Mouse (Mus musculus) embryonic facial prominence, embryonic 12.5 days (tissue): ENCODE measurements at regions not wholly inside any gene's neighbourhood (a gene's known extent, or its start where the extent isn't known, plus 50 kb on each side); places are given as distances from the start of the nearest gene placed in this dataset.

Experiments
- ATAC-seq: fragments of 200-750 bp; cut with Nextera tagmentation; 2 replicates; pipeline ENCODE4 v1.8.0; 2017; ENCODE audit not compliant: insufficient number of reproducible peaks, insufficient read depth, low FRiP score, low TSS enrichment
- H3K27ac ChIP-seq: fragments of 300-500 bp; sonication (generic); 2 replicates; pipeline ENCODE4 v1.5.1; 2016; ENCODE audit warnings: mild to moderate bottlenecking
- H3K27me3 ChIP-seq: fragments of 300-500 bp; sonication (generic); 2 replicates; pipeline ENCODE4 v1.6.1; 2016; ENCODE audit warnings: mild to moderate bottlenecking, moderate library complexity
- H3K36me3 ChIP-seq: fragments of 300-500 bp; sonication (generic); 2 replicates; pipeline ENCODE4 v1.6.1; 2016; ENCODE audit warnings: mild to moderate bottlenecking
- H3K4me1 ChIP-seq: fragments of 300-500 bp; sonication (generic); 2 replicates; pipeline ENCODE4 v1.6.1; 2016
- H3K4me2 ChIP-seq: fragments of 300-500 bp; sonication (generic); replicated peaks from 2 replicates; pipeline ENCODE4 v1.6.1; 2016; ENCODE audit warnings: mild to moderate bottlenecking, moderate library complexity
- H3K4me3 ChIP-seq: fragments of 300-500 bp; sonication (generic); 2 replicates; pipeline ENCODE4 v1.5.1; 2016; ENCODE audit warnings: mild to moderate bottlenecking
- H3K9ac ChIP-seq: fragments of 300-500 bp; sonication (generic); 2 replicates; pipeline ENCODE4 v1.6.1; 2016; ENCODE audit warnings: mild to moderate bottlenecking, moderate library complexity
- H3K9me3 ChIP-seq: fragments of 300-500 bp; sonication (generic); 2 replicates; pipeline ENCODE4 v1.6.1; 2016; ENCODE audit warnings: mild to moderate bottlenecking, moderate library complexity
- WGBS: fragments of 180-500 bp; shearing (Covaris S2); methylation state at CpG from one replicate; pipeline ENCODE4 v1.1.7; 2016; 5-methylcytosine and 5-hydroxymethylcytosine counted together

- Histone ChIP-seq H3K27me3 (no peaks in the 10 kb centered on the region), H3K4me1 (no peaks in the 10 kb centered on the region), H3K4me2 (no peak overlapping the region), H3K36me3 (no peaks in the 10 kb centered on the region), H3K9me3 (no peaks in the 10 kb centered on the region), H3K4me3 (no peak overlapping the region), H3K9ac (no peak overlapping the region), H3K27ac (no peak overlapping the region)
- ATAC-seq: no peak
- WGBS: 26% methylated on average over 4 of the region's 4 CpGs
Observed at GRCm38 (mm10) chr12:93549900-93550299, 1700.9 kb upstream of the Sel1l start.

- H3K4me2 ChIP-seq: no peak overlapping the region
- no peaks in the 10 kb centered on the region for H3K36me3 ChIP-seq
- no peak overlapping the region for H3K27ac ChIP-seq
- H3K27me3 ChIP-seq: no peaks in the 10 kb centered on the region
- no peaks in the 10 kb centered on the region for H3K9me3 ChIP-seq
- H3K4me3 ChIP-seq: no peak overlapping the region
- WGBS: 84% methylated on average over 2 of the region's 2 CpGs
- no peak for ATAC-seq
- no peak overlapping the region for H3K9ac ChIP-seq
- no peaks in the 10 kb centered on the region for H3K4me1 ChIP-seq
Observed at GRCm38 (mm10) chr12:93523465-93523864, 1674.5 kb upstream of the Sel1l start.

- H3K27ac ChIP-seq: no peak overlapping the region
- WGBS: 81% methylated on average over 1 of the region's 1 CpGs
- H3K36me3 ChIP-seq: no peaks in the 10 kb centered on the region
- H3K4me3 ChIP-seq: no peak overlapping the region
- no peaks in the 10 kb centered on the region for H3K9me3 ChIP-seq
- no peaks in the 10 kb centered on the region for H3K4me1 ChIP-seq
- no peak overlapping the region for H3K4me2 ChIP-seq
- no peak for ATAC-seq
- H3K27me3 ChIP-seq: no peaks in the 10 kb centered on the region
- H3K9ac ChIP-seq: no peak overlapping the region
Observed at GRCm38 (mm10) chr12:93486381-93486780, 1637.4 kb upstream of the Sel1l start.

GRCm38 (mm10) chr12:93462106-93462505 is 1613.1 kb upstream of the Sel1l start:
- no peaks in the 10 kb centered on the region for H3K4me1 ChIP-seq
- no peaks in the 10 kb centered on the region for H3K27me3 ChIP-seq
- no peak for ATAC-seq
- H3K4me2 ChIP-seq: no peak overlapping the region
- no peak overlapping the region for H3K4me3 ChIP-seq
- H3K36me3 ChIP-seq: no peaks in the 10 kb centered on the region
- H3K27ac ChIP-seq: no peak overlapping the region
- H3K9me3 ChIP-seq: no peaks in the 10 kb centered on the region
- no peak overlapping the region for H3K9ac ChIP-seq

- no peak for ATAC-seq
- no peaks in the 10 kb centered on the region for H3K4me1 ChIP-seq
- H3K4me2 ChIP-seq: no peak overlapping the region
- no peak overlapping the region for H3K4me3 ChIP-seq
- H3K27me3 ChIP-seq: no peaks in the 10 kb centered on the region
- H3K9me3 ChIP-seq: no peaks in the 10 kb centered on the region
- H3K36me3 ChIP-seq: no peaks in the 10 kb centered on the region
- WGBS: 81% methylated on average over 2 of the region's 2 CpGs
- H3K27ac ChIP-seq: no peak overlapping the region
- H3K9ac ChIP-seq: no peak overlapping the region
Observed at GRCm38 (mm10) chr12:93449436-93449835, 1600.5 kb upstream of the Sel1l start.

GRCm38 (mm10) chr12:93429218-93429617 is 1580.3 kb upstream of the Sel1l start:
- Histone ChIP-seq H3K36me3 (no peaks in the 10 kb centered on the region), H3K4me2 (no peak overlapping the region), H3K4me3 (no peak overlapping the region), H3K27ac (no peak overlapping the region), H3K4me1 (no peaks in the 10 kb centered on the region), H3K27me3 (no peaks in the 10 kb centered on the region), H3K9me3 (no peaks in the 10 kb centered on the region), H3K9ac (no peak overlapping the region)
- no peak for ATAC-seq

- no peaks in the 10 kb centered on the region for H3K27me3 ChIP-seq
- no peaks in the 10 kb centered on the region for H3K9me3 ChIP-seq
- no peak for ATAC-seq
- no peaks in the 10 kb centered on the region for H3K36me3 ChIP-seq
- no peaks in the 10 kb centered on the region for H3K4me1 ChIP-seq
- WGBS: 83% methylated on average over 2 of the region's 2 CpGs
- H3K27ac ChIP-seq: no peak overlapping the region
- H3K4me3 ChIP-seq: no peak overlapping the region
- H3K9ac ChIP-seq: no peak overlapping the region
- H3K4me2 ChIP-seq: no peak overlapping the region
Observed at GRCm38 (mm10) chr12:93427988-93428387, 1579.0 kb upstream of the Sel1l start.

- Histone ChIP-seq H3K4me2 (no peak overlapping the region), H3K9ac (no peak overlapping the region), H3K27me3 (no peaks in the 10 kb centered on the region), H3K9me3 (no peaks in the 10 kb centered on the region), H3K4me3 (no peak overlapping the region), H3K27ac (no peak overlapping the region), H3K4me1 (no peaks in the 10 kb centered on the region), H3K36me3 (no peaks in the 10 kb centered on the region)
- ATAC-seq: no peak
- 85% methylated on average over 6 of the region's 6 CpGs for WGBS
Observed at GRCm38 (mm10) chr12:93416381-93416780, 1567.4 kb upstream of the Sel1l start.

- Histone ChIP-seq H3K9me3 (no peaks in the 10 kb centered on the region), H3K36me3 (no peaks in the 10 kb centered on the region), H3K4me1 (no peaks in the 10 kb centered on the region), H3K4me3 (no peak overlapping the region), H3K27ac (no peak overlapping the region), H3K27me3 (no peaks in the 10 kb centered on the region), H3K9ac (no peak overlapping the region), H3K4me2 (no peak overlapping the region)
- ATAC-seq: no peak
- 76% methylated on average over 1 of the region's 1 CpGs for WGBS
Observed at GRCm38 (mm10) chr12:93415791-93416190, 1566.8 kb upstream of the Sel1l start.

- Histone ChIP-seq H3K4me3 (no peak overlapping the region), H3K27ac (no peak overlapping the region), H3K4me1 (no peaks in the 10 kb centered on the region), H3K27me3 (no peaks in the 10 kb centered on the region), H3K36me3 (no peaks in the 10 kb centered on the region), H3K9ac (no peak overlapping the region), H3K9me3 (no peaks in the 10 kb centered on the region), H3K4me2 (no peak overlapping the region)
- 51% methylated on average over 2 of the region's 2 CpGs for whole genome bisulfite sequencing
- ATAC-seq: no peak
Observed at GRCm38 (mm10) chr12:93385578-93385977, 1536.6 kb upstream of the Sel1l start.

- Histone ChIP-seq H3K9ac (no peak overlapping the region), H3K27ac (no peak overlapping the region), H3K4me2 (no peak overlapping the region), H3K4me1 (no peaks in the 10 kb centered on the region), H3K9me3 (no peaks in the 10 kb centered on the region), H3K36me3 (no peaks in the 10 kb centered on the region), H3K4me3 (no peak overlapping the region), H3K27me3 (no peaks in the 10 kb centered on the region)
- ATAC-seq: no peak
- 18% methylated on average over 4 of the region's 4 CpGs for WGBS
Observed at GRCm38 (mm10) chr12:93342933-93343332, 1494.0 kb upstream of the Sel1l start.

- Histone ChIP-seq H3K4me3 (no peak overlapping the region), H3K9ac (no peak overlapping the region), H3K4me2 (no peak overlapping the region), H3K4me1 (no peaks in the 10 kb centered on the region), H3K36me3 (no peaks in the 10 kb centered on the region), H3K27me3 (no peaks in the 10 kb centered on the region), H3K9me3 (no peaks in the 10 kb centered on the region), H3K27ac (no peak overlapping the region)
- 53% methylated on average over 4 of the region's 4 CpGs for WGBS
- no peak for ATAC-seq
Observed at GRCm38 (mm10) chr12:93342525-93342924, 1493.6 kb upstream of the Sel1l start.

- ATAC-seq: no peak
- Histone ChIP-seq H3K27me3 (no peaks in the 10 kb centered on the region), H3K4me1 (no peaks in the 10 kb centered on the region), H3K4me3 (no peak overlapping the region), H3K9me3 (no peaks in the 10 kb centered on the region), H3K36me3 (no peaks in the 10 kb centered on the region), H3K4me2 (no peak overlapping the region), H3K27ac (no peak overlapping the region), H3K9ac (no peak overlapping the region)
- 83% methylated on average over 1 of the region's 1 CpGs for WGBS
Observed at GRCm38 (mm10) chr12:93335520-93335919, 1486.6 kb upstream of the Sel1l start.
